Mouse (Mus musculus) stomach, postnatal 0 days (tissue): ENCODE measurements at regions not wholly inside any gene's neighbourhood (a gene's known extent, or its start where the extent isn't known, plus 50 kb on each side); places are given as distances from the start of the nearest gene placed in this dataset.

Experiments used
- ATAC-seq: fragments of 200-750 bp; cut with Nextera tagmentation; 2 replicates; pipeline ENCODE4 v1.8.0; 2017; ENCODE audit not compliant: low FRiP score, low TSS enrichment
- DNase-seq: peaks from one replicate; pipeline ENCODE4 v3.0.0-alpha.2; 2016; ENCODE audit warnings: low spot score
- H3K27ac ChIP-seq: fragments of 300-500 bp; sonication (generic); replicated peaks from 2 replicates; pipeline ENCODE4 v1.5.1; 2014; ENCODE audit warnings: mild to moderate bottlenecking, control low read depth
- H3K27me3 ChIP-seq: fragments of 300-500 bp; sonication (generic); 2 replicates; pipeline ENCODE4 v1.6.1; 2014; ENCODE audit warnings: low read length; ENCODE audit not compliant: control insufficient read depth, insufficient read depth
- H3K36me3 ChIP-seq: fragments of 300-500 bp; sonication (generic); 2 replicates; pipeline ENCODE4 v1.6.1; 2014; ENCODE audit warnings: low read length, mixed read lengths; ENCODE audit not compliant: control insufficient read depth, insufficient read depth
- H3K4me1 ChIP-seq: fragments of 300-500 bp; sonication (generic); replicated peaks from 2 replicates; pipeline ENCODE4 v1.6.1; 2014; ENCODE audit warnings: antibody characterized with exemption; ENCODE audit not compliant: control insufficient read depth, insufficient read depth
- H3K4me2 ChIP-seq: fragments of 300-500 bp; sonication (generic); replicated peaks from 2 replicates; pipeline ENCODE4 v1.6.1; 2014; ENCODE audit warnings: low read depth, mild to moderate bottlenecking, control low read depth, moderate library complexity
- H3K4me3 ChIP-seq: fragments of 300-500 bp; sonication (generic); 2 replicates; pipeline ENCODE4 v1.5.1; 2014; ENCODE audit warnings: low read depth, low read length, control low read depth
- H3K9ac ChIP-seq: fragments of 300-500 bp; sonication (generic); 2 replicates; pipeline ENCODE4 v1.6.1; 2014; ENCODE audit warnings: mild to moderate bottlenecking, low read length, control low read depth, mixed read lengths
- H3K9me3 ChIP-seq: fragments of 300-500 bp; sonication (generic); 2 replicates; pipeline ENCODE4 v1.6.1; 2016; ENCODE audit warnings: low read length; ENCODE audit not compliant: control insufficient read depth
- CTCF ChIP-seq: IDR thresholded peaks from 2 replicates; pipeline ENCODE4 v1.5.1; 2016; ENCODE audit warnings: antibody characterized with exemption, low read depth, mild to moderate bottlenecking, moderate library complexity
- EP300 ChIP-seq: optimal IDR thresholded peaks from 2 replicates; pipeline ENCODE3; 2016; ENCODE audit warnings: antibody characterized with exemption
- WGBS: fragments of 180-500 bp; shearing (Covaris S2); extraction: QIAGEN DNeasy Blood & Tissue Kit; methylation state at CpG from one replicate; pipeline ENCODE4 v1.1.7; 2014; 5-methylcytosine and 5-hydroxymethylcytosine counted together

- H3K4me3 ChIP-seq, result no peak overlapping the region
- DNase-seq (no peak), ATAC-seq (no peak)
- H3K27ac ChIP-seq, result no peak overlapping the region
- no peaks in the 10 kb centered on the region for H3K27me3 ChIP-seq
- H3K4me1 ChIP-seq, result no peaks in the 10 kb centered on the region
- WGBS, result 41% methylated on average over 1 of the region's 1 CpGs
- no peak overlapping the region for H3K4me2 ChIP-seq
- no peak overlapping the region for H3K9ac ChIP-seq
- H3K9me3 ChIP-seq, result no peaks in the 10 kb centered on the region
- H3K36me3 ChIP-seq, result no peaks in the 10 kb centered on the region
- TF ChIP-seq CTCF, result no peak
- no peak for TF ChIP-seq EP300
Observed at GRCm38 (mm10) chr8:8256327-8256726, 404.7 kb downstream of the Efnb2 start.

GRCm38 (mm10) chr8:8254446-8254845 lies 406.6 kb downstream of the Efnb2 start:
- no peak for DNase-seq
- WGBS, result 100% methylated on average over 3 of the region's 3 CpGs
- Histone ChIP-seq H3K36me3 (no peaks in the 10 kb centered on the region), H3K4me1 (no peaks in the 10 kb centered on the region), H3K9me3 (no peaks in the 10 kb centered on the region), H3K9ac (no peak overlapping the region), H3K4me2 (no peak overlapping the region), H3K27me3 (no peaks in the 10 kb centered on the region), H3K4me3 (no peak overlapping the region), H3K27ac (no peak overlapping the region)
- no peak for TF ChIP-seq EP300
- no peak for TF ChIP-seq CTCF
- ATAC-seq, result no peak

GRCm38 (mm10) chr8:8244599-8244998 lies 416.4 kb downstream of the Efnb2 start:
- Histone ChIP-seq H3K36me3 (no peaks in the 10 kb centered on the region), H3K9me3 (no peaks in the 10 kb centered on the region), H3K27me3 (no peaks in the 10 kb centered on the region), H3K4me1 (no peaks in the 10 kb centered on the region), H3K9ac (no peak overlapping the region), H3K4me3 (no peak overlapping the region), H3K27ac (no peak overlapping the region), H3K4me2 (no peak overlapping the region)
- WGBS, result 82% methylated on average over 1 of the region's 1 CpGs
- TF ChIP-seq EP300 (no peak), CTCF (no peak)
- DNase-seq (no peak), ATAC-seq (no peak)

GRCm38 (mm10) chr8:8241755-8242501 lies 419.1 kb downstream of the Efnb2 start:
- Histone ChIP-seq H3K4me2 (no peak overlapping the region), H3K27ac (no peak overlapping the region), H3K9me3 (no peaks in the 10 kb centered on the region), H3K4me3 (no peak overlapping the region), H3K36me3 (no peaks in the 10 kb centered on the region), H3K9ac (no peak overlapping the region), H3K4me1 (no peaks in the 10 kb centered on the region), H3K27me3 (no peaks in the 10 kb centered on the region)
- WGBS, result 52% methylated on average over 3 of the region's 3 CpGs
- ATAC-seq (no peak), DNase-seq (no peak)
- TF ChIP-seq EP300 (no peak), CTCF (no peak)

GRCm38 (mm10) chr8:8241051-8241688 lies 419.9 kb downstream of the Efnb2 start:
- no peak for TF ChIP-seq CTCF
- H3K4me1 ChIP-seq, result no peaks in the 10 kb centered on the region
- ATAC-seq (no peak), DNase-seq (no peak)
- H3K9ac ChIP-seq, result no peak overlapping the region
- no peaks in the 10 kb centered on the region for H3K36me3 ChIP-seq
- H3K4me2 ChIP-seq, result no peak overlapping the region
- no peak overlapping the region for H3K27ac ChIP-seq
- no peaks in the 10 kb centered on the region for H3K9me3 ChIP-seq
- no peak overlapping the region for H3K4me3 ChIP-seq
- 80% methylated on average over 9 of the region's 9 CpGs for WGBS
- H3K27me3 ChIP-seq, result no peaks in the 10 kb centered on the region

- DNase-seq, result no peak
- H3K36me3 ChIP-seq, result no peaks in the 10 kb centered on the region
- no peaks in the 10 kb centered on the region for H3K9me3 ChIP-seq
- no peak overlapping the region for H3K4me2 ChIP-seq
- ATAC-seq, result no peak
- no peak overlapping the region for H3K27ac ChIP-seq
- 73% methylated on average over 12 of the region's 12 CpGs for WGBS
- H3K9ac ChIP-seq, result no peak overlapping the region
- H3K4me3 ChIP-seq, result no peak overlapping the region
- H3K27me3 ChIP-seq, result no peaks in the 10 kb centered on the region
- TF ChIP-seq EP300 (no peak), CTCF (no peak)
- no peaks in the 10 kb centered on the region for H3K4me1 ChIP-seq
Observed at GRCm38 (mm10) chr8:8239489-8239888, 421.6 kb downstream of the Efnb2 start.
